27 mouse cellular contexts compared by ENCODE assay signal in genomic region chr6:147318106-147318505, GRCm38 (mm10). TPM values are rescaled to one million over a fixed set of nuclear protein-coding genes. Genes with fewer than 3 reads are reported as not detected.
A peak's percentile ranks its signal among the peaks of the same experiment; 100 is the strongest.
DNase-seq lines count a peak whose midpoint lies in the region; ATAC-seq and TF ChIP-seq lines count a peak whose summit lies in the region.
"Had no signal": no experiment of that assay in that cellular context is flagged by ENCODE, and none has a peak within 500 bp of the region (broad histone marks: within the 10 kb centered on the region; RNA-seq: fewer than 3 reads in every experiment).

No protein-coding gene starts in this region.

- no peak for TF ChIP-seq POLR2A in heart, adult 2 months (IDR thresholded peaks at IDR 0.05; ENCODE audit: insufficient read depth, low read depth, low read length)

- no peaks in the 10 kb centered on the region for H3K79me2 ChIP-seq in heart, adult 2 months (replicated peaks; ENCODE audit: control insufficient read depth, insufficient read depth, low read length)

- H3K27ac ChIP-seq in heart, adult 2 months = no peak overlapping the region
- H3K27ac ChIP-seq in heart, embryonic 11.5 days (ENCODE audit: low read depth, low read length) = no peak overlapping the region
- H3K27ac ChIP-seq in gastrocnemius, adult 2 months = peak overlapping the region; percentile 79
- no peak overlapping the region for H3K27ac ChIP-seq in intestine, embryonic 15.5 days
- H3K27ac ChIP-seq: forebrain, embryonic 15.5 days; heart, embryonic 13.5 days; hindbrain, embryonic 14.5 days; liver, embryonic 12.5 days had no signal

- no peaks in the 10 kb centered on the region for H3K9me3 ChIP-seq in heart, embryonic 11.5 days (replicated peaks; ENCODE audit: control insufficient read depth, low read length)
- H3K9me3 ChIP-seq in intestine, embryonic 15.5 days = no peaks in the 10 kb centered on the region
- H3K9me3 ChIP-seq: forebrain, embryonic 15.5 days; heart, embryonic 13.5 days; liver, embryonic 12.5 days had no signal

- TF ChIP-seq EP300 in heart, adult 2 months (IDR thresholded peaks at IDR 0.05; ENCODE audit: insufficient read depth, low read depth, low read length) = no peak

- no peak overlapping the region for H3K4me2 ChIP-seq in heart, embryonic 11.5 days
- no peak overlapping the region for H3K4me2 ChIP-seq in intestine, embryonic 15.5 days (replicated peaks)
- H3K4me2 ChIP-seq: forebrain, embryonic 15.5 days; heart, embryonic 13.5 days; hindbrain, embryonic 14.5 days; liver, embryonic 12.5 days; midbrain, embryonic 11.5 days had no signal

- 89% methylated on average over 2 of the region's 2 CpGs for WGBS in heart, adult 2 months
- 81% methylated on average over 2 of the region's 2 CpGs for WGBS in heart, embryonic 11.5 days (ENCODE audit: insufficient replicate concordance)
- WGBS in intestine, embryonic 15.5 days = 92% methylated on average over 2 of the region's 2 CpGs

- TF ChIP-seq CTCF in heart, adult 2 months (IDR thresholded peaks at IDR 0.05) = no peak
- TF ChIP-seq CTCF in gastrocnemius, adult 2 months (IDR thresholded peaks at IDR 0.05) = no peak

- no peak for ATAC-seq in heart, embryonic 11.5 days (replicated peaks; ENCODE audit: insufficient number of reproducible peaks, low FRiP score, low TSS enrichment)
- ATAC-seq in intestine, embryonic 15.5 days = no peak
- no peak for ATAC-seq in erythroblast, adult 5-6 weeks (replicated peaks; ENCODE audit: low FRiP score, poor library complexity, severe bottlenecking)
- ATAC-seq: CD4-positive, CD25-positive, alpha-beta regulatory T cell, adult 4 months; forebrain, embryonic 15.5 days; liver, embryonic 12.5 days; liver, postnatal 0 days; midbrain, embryonic 16.5 days had no signal

- no peak overlapping the region for H3K4me3 ChIP-seq in heart, adult 2 months
- H3K4me3 ChIP-seq in heart, embryonic 11.5 days (ENCODE audit: low read depth, low read length) = no peak overlapping the region
- no peak overlapping the region for H3K4me3 ChIP-seq in gastrocnemius, adult 2 months
- H3K4me3 ChIP-seq in intestine, embryonic 15.5 days (replicated peaks) = no peak overlapping the region
- H3K4me3 ChIP-seq: forebrain, embryonic 15.5 days; heart, embryonic 13.5 days; liver, embryonic 12.5 days had no signal

- peak; percentile 21 to 32 for DNase-seq in heart, adult 2 months
- peak; percentile 64 for DNase-seq in gastrocnemius, adult 2 months
- DNase-seq in gastrocnemius, postnatal 10 days = peak; percentile 22
- DNase-seq in heart, postnatal 10 days = peak; percentile 35 to 47
- no peak for DNase-seq in left cerebral cortex, postnatal 10 days (ENCODE audit: extremely low spot score in 1 of 2, low spot score in 2 of 2)
- DNase-seq: adrenal gland, postnatal 14 days; cerebellum, adult 11 months; cerebellum, adult 9-10 months; cerebellum, postnatal 36 days; kidney, adult 11 months; left cerebral cortex, postnatal 4 days; liver, postnatal 0 days; lung, postnatal 36 days; right cerebral cortex, adult 18-20 months had no signal

- H3K4me1 ChIP-seq in heart, adult 2 months (ENCODE audit: control insufficient read depth, insufficient read depth, low read length) = no peaks in the 10 kb centered on the region
- no peaks in the 10 kb centered on the region for H3K4me1 ChIP-seq in heart, embryonic 11.5 days (ENCODE audit: control insufficient read depth, insufficient read depth, low read length)
- H3K4me1 ChIP-seq in intestine, embryonic 15.5 days (replicated peaks) = no peaks in the 10 kb centered on the region
- H3K4me1 ChIP-seq: forebrain, embryonic 15.5 days; heart, embryonic 13.5 days; liver, embryonic 12.5 days had no signal

- H3K36me3 ChIP-seq in heart, adult 2 months (ENCODE audit: control insufficient read depth, insufficient read depth, low read length) = no peaks in the 10 kb centered on the region
- no peaks in the 10 kb centered on the region for H3K36me3 ChIP-seq in heart, embryonic 11.5 days (ENCODE audit: control insufficient read depth, insufficient read depth, low read length)
- no peaks in the 10 kb centered on the region for H3K36me3 ChIP-seq in intestine, embryonic 15.5 days
- H3K36me3 ChIP-seq: forebrain, embryonic 15.5 days; heart, embryonic 13.5 days; liver, embryonic 12.5 days had no signal

- H3K9ac ChIP-seq in heart, adult 2 months (ENCODE audit: low read depth, low read length) = no peak overlapping the region
- H3K9ac ChIP-seq in heart, embryonic 11.5 days (ENCODE audit: low read depth, low read length) = no peak overlapping the region
- H3K9ac ChIP-seq in intestine, embryonic 15.5 days = no peak overlapping the region
- H3K9ac ChIP-seq: forebrain, embryonic 15.5 days; heart, embryonic 13.5 days; hindbrain, embryonic 14.5 days; liver, embryonic 12.5 days; liver, postnatal 0 days had no signal

- H3K27me3 ChIP-seq in heart, adult 2 months (ENCODE audit: control insufficient read depth, insufficient read depth, low read length) = no peaks in the 10 kb centered on the region
- no peaks in the 10 kb centered on the region for H3K27me3 ChIP-seq in heart, embryonic 11.5 days (ENCODE audit: control insufficient read depth, insufficient read depth, low read length)
- H3K27me3 ChIP-seq in intestine, embryonic 15.5 days (replicated peaks) = no peaks in the 10 kb centered on the region
- H3K27me3 ChIP-seq: forebrain, embryonic 15.5 days; heart, embryonic 13.5 days; liver, embryonic 12.5 days had no signal

- intact Hi-C loops in heart, adult 2 months (cut with DNase I) = no loop called here
- intact Hi-C loops in gastrocnemius, adult 2 months (cut with DNase I) = loop anchor here (10.0 kb wide), 1 partner anchor 157 kb away; the partner anchor contains the start of gene Ccdc91
- intact Hi-C loops in heart, postnatal 10 days (cut with DNase I) = no loop called here
- intact Hi-C loops in left cerebral cortex, postnatal 10 days (cut with DNase I) = no loop called here

RNA-seq across cellular contexts. Expression of gene Pthlh, which starts 54.1 kb away (rescaled TPM):
- 1 to 10 TPM; 1.3 to 2.3 TPM for total RNA-seq in heart, adult 2 months (2021)
- polyA plus RNA-seq in heart, adult 2 months (2012; rRNA removed) = 1.1 and 1.7 TPM in 2 replicates
- 1.9 and 2.7 TPM in 2 replicates for polyA plus RNA-seq in heart, embryonic 11.5 days (2014; fragmentation: Nextera tagmentation; extraction: Ambion mirVana)
- 1 to 10 TPM in 1 of 2 experiments, under 1 TPM in 1; 0.78 to 3.0 TPM for total RNA-seq in gastrocnemius, adult 2 months (2021)
- 1 to 10 TPM; 3.0 to 3.1 TPM for total RNA-seq in gastrocnemius, postnatal 10 days (2021)
- 1 to 10 TPM; 1.2 TPM for total RNA-seq in heart, postnatal 10 days (2021)
- total RNA-seq in left cerebral cortex, postnatal 10 days (2021) = 1 to 10 TPM; 2.0 to 2.8 TPM
- 0.83 and 1.1 TPM in 2 replicates for polyA plus RNA-seq in intestine, embryonic 15.5 days (2015; fragmentation: Nextera tagmentation; extraction: Ambion mirVana)
- not detected in 2 replicates for total RNA-seq in erythroblast, adult 5-6 weeks (2015; ENCODE audit: low replicate concordance)
- total RNA-seq in erythroblast, adult 5-6 weeks (2017; ENCODE audit: low replicate concordance) = not detected in 2 replicates
- total RNA-seq: hematopoietic stem cell, adult 5-6 weeks; megakaryocyte, adult 5-6 weeks; neutrophil, adult 5-6 weeks had no signal
- polyA plus RNA-seq: CD4-positive, CD25-positive, alpha-beta regulatory T cell, adult 4 months; liver, postnatal 0 days had no signal

Comparison
In these comparisons a context has a peak if more than half of its experiments do, and no peak if none do; other contexts are left out.
1. DNase-seq: peak in heart, adult 2 months (2 of 2), gastrocnemius, adult 2 months (single experiment), gastrocnemius, postnatal 10 days (single experiment) and heart, postnatal 10 days (2 of 2); none in left cerebral cortex, postnatal 10 days (0 of 2).